ENCODE assay signal across 12 mouse cellular contexts in genomic region chr11:107513047-107513446, GRCm38 (mm10). TPM values are rescaled to one million over a fixed set of nuclear protein-coding genes. Genes with fewer than 3 reads are reported as not detected.
DNase-seq lines count a peak whose midpoint lies in the region; ATAC-seq lines count a peak whose summit lies in the region.
"Had no signal": no experiment of that assay in that cellular context is flagged by ENCODE, and none has a peak within 500 bp of the region (broad histone marks: within the 10 kb centered on the region; RNA-seq: fewer than 3 reads in every experiment).

No protein-coding gene starts in this region.

- no peak for ATAC-seq in frontal cortex, adult (ENCODE audit: low TSS enrichment)

- DNase-seq in cerebellum, postnatal 14 days: peak; percentile 52 to 71
- no peak for DNase-seq in cerebellum, adult 9-10 months
- DNase-seq in kidney, postnatal 10 days: peak; percentile 29
- DNase-seq in kidney, adult 11 months: no peak
- DNase-seq in MN1 (ENCODE audit: low spot score): peak; percentile 74
- DNase-seq in heart, postnatal 14 days: peak; percentile 9 to 18
- no peak for DNase-seq in natural killer cell, adult 2 months (ENCODE audit: low spot score in 2 of 2)
- DNase-seq: B cell, adult 2 months; gastrocnemius, postnatal 10 days; liver, embryonic 13.5 days; thymus, adult 18-20 months had no signal

- intact Hi-C loops in heart, postnatal 14 days (cut with DNase I): loop anchor here (2.0 kb wide), 2 partner anchors 34 to 340 kb away; partner anchors contain the start of gene Helz

RNA-seq across cellular contexts. Expression of gene Psmd12, which starts 33.8 kb away (rescaled TPM):
- total RNA-seq in heart, postnatal 14 days (2021): 10 to 100 TPM; 81.7 to 84.0 TPM

RNA-seq across cellular contexts. Expression of gene Helz, which starts 34.7 kb away (rescaled TPM):
- total RNA-seq in heart, postnatal 14 days (2021): 10 to 100 TPM; 28.6 to 29.6 TPM

RNA-seq across cellular contexts. Expression of gene Pitpnc1, which starts 42.5 kb away (rescaled TPM):
- 10 to 100 TPM; 67.9 to 68.4 TPM for total RNA-seq in heart, postnatal 14 days (2021)

Comparison
In these comparisons a context has a peak if more than half of its experiments do, and no peak if none do; other contexts are left out.
1. DNase-seq: peak in cerebellum, postnatal 14 days (2 of 2), kidney, postnatal 10 days (single experiment), MN1 (single experiment) and heart, postnatal 14 days (2 of 2); none in cerebellum, adult 9-10 months (single experiment), kidney, adult 11 months (single experiment) and natural killer cell, adult 2 months (0 of 2).